Mouse (Mus musculus) CD4-positive, CD25-positive, alpha-beta regulatory T cell (primary cell): ENCODE data around the gene Orai3. TPM values are rescaled to one million over a fixed set of nuclear protein-coding genes. Genes with fewer than 3 reads are reported as not detected.

Experiments used
- polyA plus RNA-seq: library from polyadenylated mRNA; unstranded; fragments of 100-300 nt; shearing (Covaris generic); gene quantifications from one replicate; pipeline ENCODE4 v1.2.1, GENCODE M21; 2017

The Orai3 gene
- 24.1 TPM for polyA plus RNA-seq

DNA sequence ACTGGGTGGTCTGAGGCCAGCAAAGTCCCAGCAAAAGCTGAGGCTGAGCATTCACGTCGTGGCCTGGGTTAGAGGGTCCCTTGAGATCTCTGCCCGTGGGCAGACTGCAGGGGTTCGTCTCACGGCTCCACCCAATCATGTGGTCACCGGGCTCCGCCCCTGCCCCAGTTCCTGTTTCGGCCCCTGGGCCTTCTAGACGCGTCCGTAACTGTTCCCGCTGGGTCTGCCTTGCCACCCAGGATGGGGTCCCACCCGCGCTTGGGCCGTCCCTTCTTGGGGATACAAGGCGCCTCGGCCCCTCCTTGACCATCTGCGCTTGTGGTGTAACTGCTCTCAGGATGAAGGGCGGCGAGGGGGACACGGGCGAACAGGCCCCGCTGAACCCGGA lies at the start of gene Orai3:
Orai3 (plus strand) TSS at position 165 of the 388 bp plus-strand sequence.

GRCm38 (mm10) chr7:127732066-127732465 lies 37.5 kb upstream of the Orai3 start, which contains the start of gene Ctf2:
TSS of gene Ctf2 (minus strand) at chr7:127732166.

GRCm38 (mm10) chr7:127744366-127745045 lies 25.1 kb upstream of the Orai3 start, which contains the start of gene Fbxl19:
TSS of gene Fbxl19 (plus strand) at chr7:127744543.

GRCm38 (mm10) chr7:127776426-127776825 lies 6.8 kb downstream of the Orai3 start, which contains the start of gene Setd1a:
TSS of gene Setd1a (plus strand) at chr7:127776670.

DNA sequence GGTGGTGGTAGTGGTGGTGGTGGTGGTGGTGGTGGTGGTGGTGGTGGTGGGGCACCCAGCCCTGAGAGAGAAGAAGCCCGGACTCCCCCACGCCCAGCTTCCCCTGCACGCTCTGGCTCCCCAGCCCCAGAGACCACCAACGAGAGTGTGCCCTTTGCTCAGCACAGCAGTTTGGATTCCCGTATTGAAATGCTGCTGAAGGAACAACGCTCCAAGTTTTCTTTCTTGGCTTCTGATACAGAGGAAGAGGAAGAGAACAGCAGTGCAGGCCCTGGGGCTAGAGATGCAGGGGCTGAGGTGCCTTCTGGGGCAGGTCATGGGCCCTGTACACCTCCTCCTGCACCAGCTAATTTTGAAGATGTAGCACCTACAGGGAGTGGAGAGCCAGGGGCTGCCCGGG lies 15.7 kb downstream of the Orai3 start, which contains the start of gene Gm49388:
Gm49388 (plus strand) TSS at position 301 of the 400 bp plus-strand sequence.

GRCm38 (mm10) chr7:127800435-127801009 lies 30.9 kb downstream of the Orai3 start, which contains the start of gene Hsd3b7:
TSS of gene Hsd3b7 (plus strand) at chr7:127800604.

GRCm38 (mm10) chr7:127824176-127824871 lies 54.7 kb downstream of the Orai3 start, which contains the start of the genes Stx4a and Stx1b:
TSS of gene Stx4a (plus strand) at chr7:127824294.
TSS of gene Stx1b (minus strand) at chr7:127824549.

Other genes starting within 250 kb of the Orai3 start
- gene Tmem265, start 208.4 kb upstream of the Orai3 start, polyA plus RNA-seq: 15.0 TPM
- 114 TPM for gene Phkg2, start 196.5 kb upstream of the Orai3 start, polyA plus RNA-seq
- 0.42 TPM for gene Ccdc189, start 181.2 kb upstream of the Orai3 start, polyA plus RNA-seq
- 129 TPM for gene Rnf40, start 181.0 kb upstream of the Orai3 start, polyA plus RNA-seq
- 1.0 TPM for gene Zfp629, start 154.0 kb upstream of the Orai3 start, polyA plus RNA-seq
- gene Bcl7c, start 60.9 kb upstream of the Orai3 start, polyA plus RNA-seq: 74.6 TPM
- not detected for gene Ctf1, start 57.1 kb upstream of the Orai3 start, polyA plus RNA-seq
- not detected for gene Ctf2, start 37.6 kb upstream of the Orai3 start, polyA plus RNA-seq
- 1.3 TPM for gene Fbxl19, start 25.3 kb upstream of the Orai3 start, polyA plus RNA-seq
- gene Setd1a, start 6.9 kb downstream of the Orai3 start, polyA plus RNA-seq: 3.5 TPM
- not detected for gene Gm49388, start 15.8 kb downstream of the Orai3 start, polyA plus RNA-seq
- 2.4 TPM for gene Hsd3b7, start 30.8 kb downstream of the Orai3 start, polyA plus RNA-seq
- 150 TPM for gene Stx4a, start 54.5 kb downstream of the Orai3 start, polyA plus RNA-seq
- not detected for gene Stx1b, start 54.7 kb downstream of the Orai3 start, polyA plus RNA-seq
- gene Zfp646, start 106.4 kb downstream of the Orai3 start, polyA plus RNA-seq: 43.1 TPM
- 21.8 TPM for gene Zfp668, start 107.0 kb downstream of the Orai3 start, polyA plus RNA-seq
- 0.48 TPM for gene Prss53, start 121.2 kb downstream of the Orai3 start, polyA plus RNA-seq
- not detected for gene Gm21974, start 125.6 kb downstream of the Orai3 start, polyA plus RNA-seq
- 34.1 TPM for gene Vkorc1, start 125.8 kb downstream of the Orai3 start, polyA plus RNA-seq
- gene Bckdk, start 134.3 kb downstream of the Orai3 start, polyA plus RNA-seq: 68.1 TPM
- 46.5 TPM for gene Kat8, start 142.7 kb downstream of the Orai3 start, polyA plus RNA-seq
- gene Prss8, start 160.3 kb downstream of the Orai3 start, polyA plus RNA-seq: 0.11 TPM
- 4.2 TPM for gene Prss36, start 176.9 kb downstream of the Orai3 start, polyA plus RNA-seq
- gene Fus, start 197.6 kb downstream of the Orai3 start, polyA plus RNA-seq: 152 TPM
- gene Pycard, start 224.1 kb downstream of the Orai3 start, polyA plus RNA-seq: 292 TPM
- not detected for gene Trim72, start 234.1 kb downstream of the Orai3 start, polyA plus RNA-seq